In genomic region chr13:41634401-41634818, GRCm38 (mm10) we compare ENCODE assay signal across 8 mouse cellular contexts. TPM values are rescaled to one million over a fixed set of nuclear protein-coding genes. Genes with fewer than 3 reads are reported as not detected.
DNase-seq lines count a peak whose midpoint lies in the region; ATAC-seq and TF ChIP-seq lines count a peak whose summit lies in the region.

No protein-coding gene starts in this region.

- no peak for TF ChIP-seq POLR2A in thymus, adult 2 months (IDR thresholded peaks at IDR 0.05; ENCODE audit: control insufficient read depth, extremely low read depth, insufficient read depth, low read length, poor library complexity)

- TF ChIP-seq CTCF in kidney, postnatal 0 days (IDR thresholded peaks at IDR 0.05; ENCODE audit: low read depth): peak; percentile 96
- peak; percentile 85 for TF ChIP-seq CTCF in thymus, adult 2 months (IDR thresholded peaks at IDR 0.05; ENCODE audit: borderline replicate concordance, control insufficient read depth, extremely low read depth, insufficient read depth, low read length, poor library complexity)

- WGBS in embryonic facial prominence, embryonic 10.5 days: 25% methylated on average over 13 of the region's 13 CpGs
- 22% methylated on average over 13 of the region's 13 CpGs for WGBS in kidney, postnatal 0 days
- 26% methylated on average over 13 of the region's 13 CpGs for WGBS in liver, embryonic 16.5 days (ENCODE audit: insufficient replicate concordance)
- 30% methylated on average over 13 of the region's 13 CpGs for WGBS in neural tube, embryonic 15.5 days
- 23% methylated on average over 13 of the region's 13 CpGs for WGBS in thymus, adult 2 months

- no peak overlapping the region for H3K4me3 ChIP-seq in embryonic facial prominence, embryonic 10.5 days
- no peak overlapping the region for H3K4me3 ChIP-seq in kidney, postnatal 0 days (replicated peaks; ENCODE audit: low read depth, low read length)
- no peak overlapping the region for H3K4me3 ChIP-seq in liver, embryonic 16.5 days (ENCODE audit: low read depth, low read length)
- H3K4me3 ChIP-seq in neural tube, embryonic 15.5 days (replicated peaks): no peak overlapping the region
- H3K4me3 ChIP-seq in thymus, adult 2 months (ENCODE audit: control insufficient read depth, insufficient read depth, low read length): no peak overlapping the region

- no peak overlapping the region for H3K9ac ChIP-seq in kidney, postnatal 0 days (ENCODE audit: low read depth, low read length)
- H3K9ac ChIP-seq in liver, embryonic 16.5 days (ENCODE audit: low read depth, low read length): no peak overlapping the region
- H3K9ac ChIP-seq in neural tube, embryonic 15.5 days (replicated peaks): no peak overlapping the region

- peak; percentile 82 for DNase-seq in CD4-positive, CD25-positive, alpha-beta regulatory T cell, adult 2 months (ENCODE audit: low read depth, low spot score)
- peak; percentile 82 for DNase-seq in adrenal gland, postnatal 14 days
- DNase-seq in embryonic facial prominence, embryonic 10.5 days (ENCODE audit: low spot score): peak; percentile 74
- DNase-seq in heart, adult 8-10 months (ENCODE audit: low spot score): peak; percentile 67
- DNase-seq in kidney, postnatal 0 days (ENCODE audit: low spot score): peak; percentile 78
- peak; percentile 79 for DNase-seq in thymus, adult 2 months

- H3K9me3 ChIP-seq in embryonic facial prominence, embryonic 10.5 days: no peaks in the 10 kb centered on the region
- no peaks in the 10 kb centered on the region for H3K9me3 ChIP-seq in kidney, postnatal 0 days (replicated peaks; ENCODE audit: low read length)
- no peaks in the 10 kb centered on the region for H3K9me3 ChIP-seq in liver, embryonic 16.5 days (replicated peaks; ENCODE audit: control insufficient read depth, low read length)
- no peaks in the 10 kb centered on the region for H3K9me3 ChIP-seq in neural tube, embryonic 15.5 days (replicated peaks)

- H3K4me2 ChIP-seq in kidney, postnatal 0 days (ENCODE audit: low read length): no peak overlapping the region
- no peak overlapping the region for H3K4me2 ChIP-seq in liver, embryonic 16.5 days (ENCODE audit: low read depth, low read length)
- no peak overlapping the region for H3K4me2 ChIP-seq in neural tube, embryonic 15.5 days

- H3K27ac ChIP-seq in embryonic facial prominence, embryonic 10.5 days (replicated peaks): no peak overlapping the region
- no peak overlapping the region for H3K27ac ChIP-seq in kidney, postnatal 0 days
- H3K27ac ChIP-seq in liver, embryonic 16.5 days (ENCODE audit: low read length): no peak overlapping the region
- H3K27ac ChIP-seq in neural tube, embryonic 15.5 days (replicated peaks): no peak overlapping the region
- H3K27ac ChIP-seq in thymus, adult 2 months (ENCODE audit: control insufficient read depth, insufficient read depth, low read length): no peak overlapping the region

- ATAC-seq in kidney, postnatal 0 days (replicated peaks; ENCODE audit: low FRiP score, low read depth): peak; percentile 65; the same call in 1 of the 2 replicates
- ATAC-seq in liver, embryonic 16.5 days (ENCODE audit: low read depth): peak; percentile 56; the same call in 1 of the 2 replicates
- peak; percentile 72; the same call in 1 of the 2 replicates for ATAC-seq in neural tube, embryonic 15.5 days (ENCODE audit: low FRiP score)

- no peaks in the 10 kb centered on the region for H3K27me3 ChIP-seq in embryonic facial prominence, embryonic 10.5 days (replicated peaks; ENCODE audit: low read depth, poor library complexity, severe bottlenecking)
- no peaks in the 10 kb centered on the region for H3K27me3 ChIP-seq in kidney, postnatal 0 days (ENCODE audit: insufficient read depth, low read length)
- H3K27me3 ChIP-seq in liver, embryonic 16.5 days (ENCODE audit: control insufficient read depth, insufficient read depth, low read depth, low read length): no peaks in the 10 kb centered on the region
- no peaks in the 10 kb centered on the region for H3K27me3 ChIP-seq in neural tube, embryonic 15.5 days (replicated peaks)
- H3K27me3 ChIP-seq in thymus, adult 2 months (ENCODE audit: control insufficient read depth, insufficient read depth, low read length): no peaks in the 10 kb centered on the region

- 0 out of 2 replicates have a peak, but pooled peaks cover 3% of the 10 kb centered on the region for H3K4me1 ChIP-seq in embryonic facial prominence, embryonic 10.5 days
- H3K4me1 ChIP-seq in kidney, postnatal 0 days (replicated peaks; ENCODE audit: insufficient read depth, low read length): no peaks in the 10 kb centered on the region
- no peaks in the 10 kb centered on the region for H3K4me1 ChIP-seq in liver, embryonic 16.5 days (ENCODE audit: control insufficient read depth, low read depth, low read length)
- 0 out of 2 replicates have a peak, but pooled peaks cover 5% of the 10 kb centered on the region for H3K4me1 ChIP-seq in neural tube, embryonic 15.5 days
- H3K4me1 ChIP-seq in thymus, adult 2 months (replicated peaks; ENCODE audit: control insufficient read depth, insufficient read depth, low read length): peaks cover 4% of the 10 kb centered on the region; the same call in 1 of the 2 replicates

- H3K36me3 ChIP-seq in embryonic facial prominence, embryonic 10.5 days (replicated peaks): no peaks in the 10 kb centered on the region
- no peaks in the 10 kb centered on the region for H3K36me3 ChIP-seq in kidney, postnatal 0 days (ENCODE audit: insufficient read depth, low read length)
- no peaks in the 10 kb centered on the region; the same call in 1 of the 2 replicates for H3K36me3 ChIP-seq in liver, embryonic 16.5 days (ENCODE audit: control insufficient read depth, insufficient read depth)
- peaks cover 4% of the 10 kb centered on the region; the same call in 1 of the 2 replicates for H3K36me3 ChIP-seq in neural tube, embryonic 15.5 days
- no peaks in the 10 kb centered on the region for H3K36me3 ChIP-seq in thymus, adult 2 months (ENCODE audit: control insufficient read depth, insufficient read depth, low read length)

RNA-seq across cellular contexts. Expression of gene Tmem170b, which starts 28.7 kb away (rescaled TPM):
- 21.9 and 22.8 TPM in 2 replicates for total RNA-seq in adrenal gland, postnatal 14 days (2021)
- polyA plus RNA-seq in embryonic facial prominence, embryonic 10.5 days (2016; fragmentation: Nextera tagmentation; extraction: Ambion mirVana): 9.9 and 10.2 TPM in 2 replicates
- total RNA-seq in heart, adult 8-10 months (2022): 10 to 100 TPM; 22.2 to 26.4 (median 24.5) TPM
- 6.8 and 7.0 TPM in 2 replicates for polyA plus RNA-seq in kidney, postnatal 0 days (2015; fragmentation: Nextera tagmentation; extraction: Ambion mirVana)
- 6.2 and 6.3 TPM in 2 replicates for polyA plus RNA-seq in liver, embryonic 16.5 days (2015; fragmentation: Nextera tagmentation; extraction: Ambion mirVana)
- polyA plus RNA-seq in neural tube, embryonic 15.5 days (2015; fragmentation: Nextera tagmentation; extraction: Ambion mirVana): 34.1 and 38.0 TPM in 2 replicates
- 5.4 and 8.0 TPM in 2 replicates for polyA plus RNA-seq in thymus, adult 2 months (2012; rRNA removed)
